Mouse (Mus musculus) thymus, adult 2 months (tissue): ENCODE measurements around the gene Cyp2d22. TPM values are rescaled to one million over a fixed set of nuclear protein-coding genes. Genes with fewer than 3 reads are reported as not detected.

ENCODE experiments used
- DNase-seq: peaks from one replicate; pipeline ENCODE4 v3.0.0; 2021
- H3K27ac ChIP-seq: fragments of 200-500 bp; 2 replicates; pipeline ENCODE4 v1.5.1; 2012; ENCODE audit warnings: low read length, control low read depth; ENCODE audit not compliant: control insufficient read depth, insufficient read depth
- H3K27me3 ChIP-seq: fragments of 200-500 bp; 2 replicates; pipeline ENCODE4 v1.6.1; 2012; ENCODE audit warnings: mild to moderate bottlenecking, low read length, moderate library complexity, mixed read lengths; ENCODE audit not compliant: control insufficient read depth, insufficient read depth
- H3K36me3 ChIP-seq: fragments of 200-500 bp; 2 replicates; pipeline ENCODE4 v1.6.1; 2012; ENCODE audit warnings: mild to moderate bottlenecking, low read length, moderate library complexity; ENCODE audit not compliant: control insufficient read depth, insufficient read depth
- H3K4me1 ChIP-seq: fragments of 200-500 bp; replicated peaks from 2 replicates; pipeline ENCODE4 v1.6.1; 2012; ENCODE audit warnings: low read length; ENCODE audit not compliant: control insufficient read depth, insufficient read depth
- H3K4me3 ChIP-seq: fragments of 200-500 bp; 2 replicates; pipeline ENCODE4 v1.5.1; 2012; ENCODE audit warnings: mild to moderate bottlenecking, low read length, control low read depth, moderate library complexity; ENCODE audit not compliant: control insufficient read depth, insufficient read depth
- CTCF ChIP-seq: fragments of 200-500 bp; IDR thresholded peaks from 2 replicates; pipeline ENCODE4 v1.5.1; 2012; ENCODE audit warnings: mild to moderate bottlenecking, control low read depth, low read length, moderate library complexity, borderline replicate concordance; ENCODE audit not compliant: control insufficient read depth, poor library complexity, insufficient read depth; ENCODE audit errors: extremely low read depth
- POLR2A ChIP-seq: fragments of 200-500 bp; IDR thresholded peaks from 2 replicates; pipeline ENCODE4 v1.6.1; 2012; ENCODE audit warnings: mild to moderate bottlenecking, low read length, control low read depth, moderate library complexity; ENCODE audit not compliant: control insufficient read depth, poor library complexity, insufficient read depth; ENCODE audit errors: extremely low read depth
- WGBS: fragments of 180-500 bp; shearing (Covaris S2); methylation state at CpG from one replicate; pipeline ENCODE4 v1.1.7; 2018; 5-methylcytosine and 5-hydroxymethylcytosine counted together
- polyA plus RNA-seq: library from polyadenylated mRNA; depleted of rRNA; stranded (reverse); fragments of >200 nt; gene quantifications from 2 replicates; pipeline ENCODE4 v1.2.3, GENCODE M21; 2012

The Cyp2d22 gene
- polyA plus RNA-seq, 1 experiment, result 15.7 TPM

DNA sequence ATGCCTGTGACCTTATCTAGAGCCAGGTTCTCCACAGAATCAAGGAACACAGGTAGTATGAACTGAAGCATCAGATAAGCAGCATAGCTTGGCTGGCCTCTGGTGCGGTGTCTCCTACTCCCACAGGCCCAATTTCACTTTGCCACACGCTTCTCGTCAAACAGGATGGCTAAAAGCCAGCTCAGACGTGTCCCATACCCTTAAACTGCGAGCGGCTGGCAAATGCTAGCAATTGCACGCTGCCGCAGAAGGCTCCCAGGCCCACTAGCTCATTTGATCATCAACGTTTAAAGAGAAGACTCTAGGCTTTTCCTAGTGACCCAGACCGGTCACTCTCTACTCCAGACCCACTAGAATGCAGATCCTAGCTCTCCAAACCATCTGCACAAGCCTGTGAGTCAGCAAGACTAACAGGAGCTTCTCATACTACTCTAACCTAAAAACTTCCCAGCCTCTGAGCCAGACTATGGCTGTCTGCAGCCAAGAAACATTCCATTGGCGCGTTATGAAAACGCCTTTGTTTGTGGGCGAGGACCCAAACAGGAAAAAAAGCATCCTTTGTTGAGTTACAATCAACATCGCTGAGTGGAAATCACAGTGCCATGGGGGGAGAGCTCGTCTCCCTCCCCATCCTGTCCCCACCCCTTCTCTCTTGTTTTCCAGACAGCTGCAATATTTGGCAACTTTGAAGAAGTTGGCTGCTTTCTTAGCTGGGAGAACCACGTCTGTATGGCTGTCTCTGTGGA, 3.5 kb downstream of the Cyp2d22 start:
- Histone ChIP-seq H3K4me3 (no peak overlapping the region), H3K27me3 (no peaks in the 10 kb centered on the region), H3K27ac (no peak overlapping the region), H3K4me1 (peaks cover 6% of the 10 kb centered on the region; the same call in 1 of the 2 replicates), H3K36me3 (no peaks in the 10 kb centered on the region)
- DNase-seq, result no peak
- WGBS, result 90% methylated on average over 17 of the region's 17 CpGs
- TF ChIP-seq CTCF (no peak), POLR2A (no peak)

DNA sequence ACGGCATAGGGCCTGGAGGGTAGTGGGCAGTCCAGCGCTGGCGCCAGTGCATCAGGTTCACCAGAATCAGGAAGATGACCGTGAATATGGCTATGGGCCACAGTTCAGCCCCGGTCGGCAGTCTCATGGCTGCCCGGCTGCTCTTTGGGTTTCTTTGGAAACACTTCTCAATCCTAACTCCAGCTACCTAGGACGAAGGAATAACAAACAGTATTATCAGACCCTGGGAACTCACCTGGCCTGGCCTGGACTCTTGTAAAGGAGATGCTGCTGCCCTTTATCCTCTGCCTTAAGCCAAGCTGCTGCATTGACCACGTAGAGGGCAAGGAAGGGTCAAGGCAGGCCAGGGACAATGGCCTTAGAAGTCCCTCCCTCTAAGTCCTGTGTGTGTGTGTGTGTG, 4.2 kb downstream of the Cyp2d22 start:
- no peaks in the 10 kb centered on the region for H3K27me3 ChIP-seq
- no peaks in the 10 kb centered on the region for H3K36me3 ChIP-seq
- H3K27ac ChIP-seq, result no peak overlapping the region
- peaks cover 6% of the 10 kb centered on the region; the same call in 1 of the 2 replicates for H3K4me1 ChIP-seq
- H3K4me3 ChIP-seq, result no peak overlapping the region
- no peak for DNase-seq
- TF ChIP-seq CTCF (no peak), POLR2A (no peak)
- 93% methylated on average over 9 of the region's 9 CpGs for WGBS

DNA sequence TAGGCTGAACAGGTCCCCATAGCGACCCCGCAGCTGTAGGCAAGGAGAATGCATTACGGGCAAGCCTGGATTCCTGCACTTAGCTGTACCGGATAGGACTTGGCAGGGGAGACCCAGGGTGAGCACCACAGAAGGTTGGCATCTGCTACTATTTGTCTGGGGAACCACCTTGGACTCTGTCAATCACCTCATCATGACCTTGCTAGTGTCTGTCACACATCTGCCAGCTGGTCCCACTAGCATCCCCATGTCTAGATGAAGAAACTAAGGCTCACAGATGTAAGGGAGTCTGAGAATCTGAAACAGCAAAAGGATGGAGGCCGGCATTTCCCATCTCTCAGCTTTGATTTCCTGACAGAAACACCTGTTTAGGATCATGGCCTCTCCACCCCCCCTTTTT, 5.6 kb downstream of the Cyp2d22 start:
- TF ChIP-seq POLR2A, result no peak
- TF ChIP-seq CTCF, result no peak
- DNase-seq, result no peak
- Histone ChIP-seq H3K27ac (no peak overlapping the region), H3K27me3 (no peaks in the 10 kb centered on the region), H3K4me3 (no peak overlapping the region), H3K4me1 (no peaks in the 10 kb centered on the region), H3K36me3 (no peaks in the 10 kb centered on the region)
- over 99% methylated on average over 5 of the region's 5 CpGs for WGBS

DNA sequence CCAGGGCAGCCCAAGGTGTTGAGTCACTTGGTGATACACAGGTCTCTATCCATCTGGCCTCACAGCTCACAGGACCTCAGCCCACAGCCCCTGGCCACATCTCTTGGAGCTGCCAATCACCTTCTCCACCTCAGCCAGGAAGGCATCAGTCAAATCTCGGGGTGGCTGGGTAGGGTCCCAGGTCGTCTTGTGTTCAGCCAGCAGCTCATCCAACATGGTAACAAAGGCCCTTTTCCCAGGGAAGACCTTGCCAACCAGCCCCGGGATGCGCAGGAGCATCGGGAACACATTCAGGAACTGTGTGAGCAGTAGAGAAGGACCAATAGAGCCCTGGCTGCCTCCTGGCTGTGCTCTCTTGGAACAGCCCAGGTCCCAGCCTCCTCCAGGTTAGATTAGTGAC, 7.1 kb downstream of the Cyp2d22 start:
- Histone ChIP-seq H3K36me3 (no peaks in the 10 kb centered on the region), H3K4me1 (no peaks in the 10 kb centered on the region), H3K27me3 (no peaks in the 10 kb centered on the region), H3K27ac (no peak overlapping the region), H3K4me3 (no peak overlapping the region)
- DNase-seq, result no peak
- 97% methylated on average over 5 of the region's 5 CpGs for WGBS
- TF ChIP-seq CTCF (no peak), POLR2A (no peak)

DNA sequence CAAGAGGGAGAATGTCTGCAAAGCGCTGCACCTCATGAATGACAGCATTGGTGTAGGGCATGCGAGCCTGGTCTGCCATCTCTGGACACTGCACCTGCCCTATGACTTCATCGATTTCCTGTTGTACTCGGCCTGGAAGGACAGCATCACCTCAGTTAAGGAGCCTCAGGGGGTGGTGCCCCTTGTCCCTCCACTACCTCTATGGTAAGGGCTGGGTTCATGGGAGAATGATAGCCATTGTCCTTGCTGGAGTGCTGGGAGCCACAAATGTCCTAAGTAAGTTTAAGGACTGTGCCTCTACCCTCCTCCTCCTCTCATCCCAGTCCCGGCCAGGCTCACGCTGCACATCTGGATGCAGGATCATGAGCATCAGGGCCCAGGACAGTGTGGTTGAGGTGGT, 7.6 kb downstream of the Cyp2d22 start:
- 94% methylated on average over 6 of the region's 6 CpGs for WGBS
- DNase-seq, result no peak
- H3K27ac ChIP-seq, result no peak overlapping the region

DNA sequence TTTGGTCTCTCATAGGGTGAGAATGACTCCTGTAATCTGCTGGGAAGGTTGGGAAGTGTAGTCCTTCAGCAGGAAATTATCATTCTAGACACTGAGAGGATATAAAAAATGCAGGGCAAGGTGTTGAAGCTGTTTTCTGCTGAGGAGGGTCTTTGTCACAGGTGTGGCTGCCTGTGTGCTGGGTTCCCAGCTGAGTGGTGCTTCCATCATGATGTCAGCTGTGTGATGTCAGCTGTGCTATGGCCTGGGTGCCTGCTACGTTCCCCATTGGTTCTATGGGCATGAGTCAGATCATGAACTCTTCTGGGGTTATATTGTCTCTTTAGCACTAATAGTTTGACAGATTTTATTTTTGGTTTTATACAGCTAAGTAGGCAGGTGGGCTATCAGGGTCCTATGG, 11.2 kb downstream of the Cyp2d22 start:
- H3K27ac ChIP-seq, result no peak overlapping the region
- 100% methylated on average over 1 of the region's 1 CpGs for WGBS

More for the DNA sequence above, 7.6 kb downstream of the Cyp2d22 start:
- no peaks in the 10 kb centered on the region for H3K36me3 ChIP-seq
- no peak for TF ChIP-seq POLR2A
- no peak for TF ChIP-seq CTCF
- no peaks in the 10 kb centered on the region for H3K4me1 ChIP-seq
- no peaks in the 10 kb centered on the region for H3K27me3 ChIP-seq
- H3K4me3 ChIP-seq, result no peak overlapping the region

More for the DNA sequence above, 11.2 kb downstream of the Cyp2d22 start:
- no peaks in the 10 kb centered on the region for H3K27me3 ChIP-seq
- H3K4me3 ChIP-seq, result no peak overlapping the region
- no peaks in the 10 kb centered on the region for H3K4me1 ChIP-seq
- TF ChIP-seq CTCF (no peak), POLR2A (no peak)
- no peaks in the 10 kb centered on the region for H3K36me3 ChIP-seq
- DNase-seq, result no peak
